Mouse (Mus musculus) embryonic fibroblast, embryonic 13.5 days (primary cell): Measurements from ENCODE around the gene Rsph9. TPM values are rescaled to one million over a fixed set of nuclear protein-coding genes. Genes with fewer than 3 reads are reported as not detected.

Source experiments
- H3K27ac ChIP-seq: 2 replicates; pipeline ENCODE4 v1.5.1; 2012; ENCODE audit warnings: low read length, control low read depth, inconsistent platforms; ENCODE audit not compliant: insufficient read depth
- H3K4me1 ChIP-seq: 2 replicates; pipeline ENCODE4 v1.6.1; 2011; ENCODE audit warnings: low read length; ENCODE audit not compliant: control insufficient read depth, insufficient read depth
- H3K4me3 ChIP-seq: 2 replicates; pipeline ENCODE4 v1.5.1; 2011; ENCODE audit warnings: mild to moderate bottlenecking, control low read depth, low read length; ENCODE audit not compliant: insufficient read depth
- CTCF ChIP-seq: IDR thresholded peaks from 2 replicates; pipeline ENCODE4 v1.5.1; 2011; ENCODE audit warnings: mild to moderate bottlenecking, control low read depth, low read length, moderate library complexity, borderline replicate concordance; ENCODE audit not compliant: insufficient read depth
- POLR2A ChIP-seq: IDR thresholded peaks from 2 replicates; pipeline ENCODE4 v1.6.1; 2011; ENCODE audit warnings: low read depth, mild to moderate bottlenecking, control low read depth, low read length, moderate library complexity
- polyA plus RNA-seq: library from polyadenylated mRNA; stranded (reverse); fragments of >200 nt; gene quantifications from 2 replicates; pipeline ENCODE4 v1.2.4, GENCODE M21; 2011; ENCODE audit warnings: low read depth; ENCODE audit not compliant: missing spikeins, insufficient read length

The Rsph9 gene
- polyA plus RNA-seq, 1 experiment, result 3.4 TPM

DNA sequence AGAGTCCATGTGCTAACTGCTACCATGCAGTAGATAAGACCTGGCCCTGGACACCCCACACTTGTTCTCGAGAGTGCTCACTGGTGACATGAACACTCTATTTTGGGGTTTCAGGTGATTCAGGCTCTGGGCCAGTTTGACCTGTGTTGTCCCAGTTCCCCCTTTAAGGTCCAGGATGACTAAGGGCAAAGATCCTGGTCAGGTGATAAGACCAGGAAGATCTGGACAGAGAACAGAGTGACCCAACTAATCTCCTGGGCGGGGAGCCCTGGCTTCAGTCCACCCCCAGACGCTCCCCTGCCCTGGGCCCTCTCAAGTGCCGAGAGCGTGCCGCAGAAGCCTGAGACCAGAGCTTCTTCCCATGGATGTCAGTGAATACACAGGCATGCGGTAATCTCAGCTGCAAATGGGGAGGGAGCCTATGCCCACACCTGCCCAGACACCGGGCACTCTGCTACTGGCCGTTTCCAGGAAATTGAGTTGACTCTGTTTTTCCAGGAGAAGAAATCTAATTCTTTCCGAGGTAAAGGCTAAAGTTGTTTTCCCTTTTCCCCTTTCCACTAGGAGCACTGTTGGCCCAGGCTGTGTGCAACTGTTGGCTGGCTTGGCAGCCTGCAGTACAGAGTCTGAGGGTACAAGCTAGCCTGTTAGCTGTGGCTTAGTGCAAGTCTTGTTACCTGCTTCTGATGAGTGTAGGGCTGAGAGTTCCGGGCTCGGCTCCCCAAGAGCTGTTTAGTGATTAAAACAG lies 19.9 kb downstream of the Rsph9 start:
- no peak for TF ChIP-seq CTCF
- TF ChIP-seq POLR2A, result no peak
- no peaks in the 10 kb centered on the region for H3K4me1 ChIP-seq
- no peak overlapping the region for H3K4me3 ChIP-seq
- H3K27ac ChIP-seq, result no peak overlapping the region

DNA sequence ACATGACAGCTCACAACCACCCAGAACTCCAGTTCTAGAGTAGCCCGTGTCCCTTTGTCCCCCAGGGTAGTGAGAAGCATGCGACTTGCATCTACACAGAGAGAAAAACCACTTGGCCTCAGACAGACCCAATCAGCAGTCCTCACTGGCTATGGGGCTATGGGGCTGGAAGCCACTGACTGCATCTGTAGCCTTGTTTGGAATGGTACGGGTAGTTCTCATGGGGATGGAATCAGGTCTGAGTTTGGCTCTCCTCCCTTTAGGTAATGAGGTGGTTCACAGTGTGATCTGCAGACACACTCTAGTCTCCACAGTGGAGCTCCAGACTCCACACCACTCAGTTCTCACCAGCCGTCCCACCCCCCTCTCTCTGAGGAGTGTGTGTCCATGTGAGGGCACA lies 20.7 kb downstream of the Rsph9 start:
- TF ChIP-seq CTCF, result no peak
- TF ChIP-seq POLR2A, result no peak
- no peak overlapping the region for H3K27ac ChIP-seq
- H3K4me3 ChIP-seq, result no peak overlapping the region
- H3K4me1 ChIP-seq, result no peaks in the 10 kb centered on the region

DNA sequence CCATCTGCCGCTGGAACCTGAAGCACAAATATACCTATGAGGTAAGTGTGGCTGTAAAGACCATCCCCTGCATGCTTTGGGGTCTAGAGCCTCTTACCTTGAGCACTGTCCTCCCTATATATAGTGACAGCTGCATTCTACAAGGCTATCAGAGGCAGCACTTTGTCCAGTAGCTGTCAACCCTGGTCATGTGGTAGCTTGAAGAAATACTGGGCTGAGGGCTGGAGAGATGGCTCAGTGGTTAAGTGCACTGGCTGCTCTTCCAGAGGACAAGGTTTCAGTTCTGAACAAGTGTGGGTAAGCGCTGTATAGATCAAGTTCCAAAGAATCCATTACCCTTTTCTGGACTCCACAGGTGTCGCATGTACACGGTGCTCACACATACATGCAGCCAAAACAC lies 21.2 kb downstream of the Rsph9 start:
- Histone ChIP-seq H3K4me3 (no peak overlapping the region), H3K4me1 (no peaks in the 10 kb centered on the region), H3K27ac (no peak overlapping the region)
- TF ChIP-seq POLR2A (no peak), CTCF (no peak)

DNA sequence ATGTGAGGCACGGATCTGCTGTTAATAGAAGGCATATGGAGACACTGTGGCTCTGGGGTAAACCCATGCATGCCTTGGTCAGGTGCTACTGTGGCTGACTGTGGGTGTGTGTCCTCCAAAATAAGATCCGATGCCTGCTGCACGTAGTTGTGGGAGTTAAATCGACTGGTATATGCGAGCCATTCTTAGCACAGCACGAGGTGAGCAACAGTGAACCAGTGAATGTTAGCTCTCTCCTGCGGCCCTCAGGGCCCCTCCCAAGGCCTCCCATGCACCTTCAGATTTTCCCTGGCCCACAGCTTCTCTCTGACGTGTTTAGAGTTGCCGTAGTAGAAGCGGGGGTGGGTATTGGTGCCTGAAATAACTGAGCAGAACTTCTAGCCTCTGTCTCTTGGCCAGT lies 24.4 kb downstream of the Rsph9 start:
- H3K4me3 ChIP-seq, result no peak overlapping the region
- H3K27ac ChIP-seq, result no peak overlapping the region
- no peaks in the 10 kb centered on the region for H3K4me1 ChIP-seq
- TF ChIP-seq CTCF (no peak), POLR2A (no peak)

DNA sequence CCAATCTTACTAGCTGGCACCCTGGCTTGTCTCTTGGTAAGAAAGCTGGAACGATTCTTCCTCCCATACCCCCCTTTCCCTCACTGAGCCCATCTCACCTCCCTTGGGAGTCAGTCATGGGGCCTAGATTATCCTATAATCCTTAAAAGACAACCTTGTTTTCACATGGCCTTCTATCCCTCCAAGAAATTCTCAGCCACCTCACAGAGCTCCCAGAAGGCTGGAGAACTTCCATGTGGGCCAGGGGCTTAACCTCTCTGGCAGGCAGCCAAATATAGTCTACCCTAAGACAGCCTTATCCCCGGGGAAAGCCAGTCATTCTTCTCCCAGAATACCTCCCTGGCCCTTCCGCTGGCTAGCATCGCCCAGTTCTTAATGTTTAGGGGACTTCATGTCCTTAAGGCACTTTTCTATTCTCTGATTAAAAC lies 25.6 kb downstream of the Rsph9 start:
- no peak overlapping the region for H3K27ac ChIP-seq
- no peak overlapping the region for H3K4me3 ChIP-seq
- TF ChIP-seq CTCF (no peak), POLR2A (no peak)
- no peaks in the 10 kb centered on the region for H3K4me1 ChIP-seq

DNA sequence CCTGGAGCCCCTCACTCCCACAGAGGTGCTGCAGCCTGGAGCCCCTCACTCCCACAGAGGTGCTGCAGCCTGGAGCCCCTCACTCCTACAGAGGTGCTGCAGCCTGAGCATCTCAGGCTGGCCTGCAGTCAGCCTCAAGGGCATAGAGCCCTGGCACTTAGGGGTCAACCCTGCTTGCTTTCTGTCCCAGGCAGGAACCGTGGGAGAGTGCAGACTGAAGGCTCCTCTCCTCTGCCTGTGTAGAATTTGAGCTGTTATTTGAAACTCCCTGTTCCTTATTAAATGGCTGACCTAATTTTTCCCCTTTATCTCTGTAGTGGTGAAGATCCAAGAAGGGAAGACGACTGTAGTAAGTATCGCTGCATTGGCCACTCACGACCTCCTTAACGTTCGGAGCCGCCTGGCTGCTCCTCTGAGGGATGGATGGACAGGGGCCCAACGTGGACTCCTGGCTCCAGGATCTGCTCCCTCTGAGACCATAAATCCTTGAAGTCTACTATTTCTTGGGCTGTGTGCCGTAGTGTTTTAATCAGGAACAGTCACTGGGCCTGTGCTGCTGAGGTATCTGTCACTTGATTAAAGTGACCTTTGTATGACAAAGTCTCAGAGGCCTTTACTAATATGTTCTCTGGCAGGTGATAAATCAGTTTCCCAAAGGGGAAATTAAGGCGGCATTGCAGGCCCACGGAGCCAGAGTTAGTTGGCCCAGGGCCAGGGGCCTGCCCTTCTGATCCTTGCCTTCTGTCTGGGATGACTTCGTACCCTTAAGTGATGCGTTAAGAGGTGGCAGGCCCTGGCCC lies 26.2 kb downstream of the Rsph9 start:
- H3K4me3 ChIP-seq, result no peak overlapping the region
- no peaks in the 10 kb centered on the region for H3K4me1 ChIP-seq
- H3K27ac ChIP-seq, result no peak overlapping the region
- TF ChIP-seq CTCF, result no peak
- TF ChIP-seq POLR2A, result no peak

DNA sequence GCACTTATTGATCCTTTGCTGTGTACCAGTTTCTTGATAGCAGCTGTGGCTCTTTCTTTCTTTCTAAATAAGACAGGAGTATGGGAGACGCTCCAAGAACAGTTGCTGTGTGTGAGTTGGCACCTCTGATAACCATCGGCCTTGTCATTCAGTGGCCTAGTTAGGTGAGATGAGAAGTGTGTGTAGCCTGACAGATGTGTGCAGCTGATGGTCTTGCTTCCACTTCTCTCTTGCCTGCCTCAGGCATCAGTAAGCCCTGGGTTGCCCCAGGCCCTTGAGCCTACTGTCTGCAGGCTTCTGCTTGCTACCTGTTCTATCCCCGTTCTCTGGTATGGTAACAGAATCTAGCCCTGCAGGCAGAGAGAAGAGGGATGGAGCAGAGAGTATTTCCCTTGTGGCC lies 27.1 kb downstream of the Rsph9 start:
- H3K4me1 ChIP-seq, result no peaks in the 10 kb centered on the region
- no peak overlapping the region for H3K27ac ChIP-seq
- no peak for TF ChIP-seq CTCF
- TF ChIP-seq POLR2A, result no peak
- H3K4me3 ChIP-seq, result no peak overlapping the region

DNA sequence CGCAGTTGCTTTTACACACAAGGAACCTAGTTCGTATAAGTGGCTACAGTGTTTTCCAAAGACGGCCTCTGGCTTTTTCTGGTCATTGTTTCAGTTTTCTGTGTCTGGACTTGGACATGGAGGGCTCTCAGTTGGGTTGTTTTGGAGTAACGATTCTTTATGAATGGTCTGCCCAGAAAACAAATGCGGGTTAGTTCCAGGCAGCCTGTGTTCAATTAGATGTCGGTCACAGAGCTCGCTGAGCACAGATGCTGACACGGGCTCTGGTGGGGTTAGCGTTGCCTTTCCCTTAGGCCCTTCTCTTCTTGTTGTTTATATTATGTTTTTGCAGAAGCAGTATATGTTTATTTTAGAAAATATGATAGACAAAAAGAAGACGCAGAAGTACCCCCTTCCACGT lies 27.9 kb downstream of the Rsph9 start:
- no peak for TF ChIP-seq POLR2A
- TF ChIP-seq CTCF, result no peak
- Histone ChIP-seq H3K27ac (no peak overlapping the region), H3K4me3 (no peak overlapping the region), H3K4me1 (no peaks in the 10 kb centered on the region)

DNA sequence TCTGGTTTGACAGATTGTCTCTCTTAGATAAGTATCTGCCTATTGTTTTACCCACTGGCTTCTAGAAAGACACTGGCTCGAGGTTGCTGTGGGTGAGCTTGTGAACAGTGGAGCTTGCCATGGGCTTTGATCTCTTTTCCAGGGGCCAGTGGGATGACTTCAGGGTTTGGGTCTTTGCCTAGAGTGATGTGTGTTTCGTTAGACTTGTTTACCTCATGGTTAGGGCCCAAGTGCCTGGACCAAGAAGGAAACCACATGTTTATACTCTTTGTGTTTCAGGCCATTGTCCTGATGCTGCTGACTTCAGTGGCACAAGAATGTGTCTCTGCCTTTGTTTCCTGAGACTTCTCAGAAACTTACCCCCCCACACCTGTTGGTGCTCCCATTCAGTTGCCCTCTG lies 28.5 kb downstream of the Rsph9 start:
- Histone ChIP-seq H3K4me3 (no peak overlapping the region), H3K4me1 (no peaks in the 10 kb centered on the region), H3K27ac (no peak overlapping the region)
- TF ChIP-seq CTCF, result no peak
- TF ChIP-seq POLR2A, result no peak

DNA sequence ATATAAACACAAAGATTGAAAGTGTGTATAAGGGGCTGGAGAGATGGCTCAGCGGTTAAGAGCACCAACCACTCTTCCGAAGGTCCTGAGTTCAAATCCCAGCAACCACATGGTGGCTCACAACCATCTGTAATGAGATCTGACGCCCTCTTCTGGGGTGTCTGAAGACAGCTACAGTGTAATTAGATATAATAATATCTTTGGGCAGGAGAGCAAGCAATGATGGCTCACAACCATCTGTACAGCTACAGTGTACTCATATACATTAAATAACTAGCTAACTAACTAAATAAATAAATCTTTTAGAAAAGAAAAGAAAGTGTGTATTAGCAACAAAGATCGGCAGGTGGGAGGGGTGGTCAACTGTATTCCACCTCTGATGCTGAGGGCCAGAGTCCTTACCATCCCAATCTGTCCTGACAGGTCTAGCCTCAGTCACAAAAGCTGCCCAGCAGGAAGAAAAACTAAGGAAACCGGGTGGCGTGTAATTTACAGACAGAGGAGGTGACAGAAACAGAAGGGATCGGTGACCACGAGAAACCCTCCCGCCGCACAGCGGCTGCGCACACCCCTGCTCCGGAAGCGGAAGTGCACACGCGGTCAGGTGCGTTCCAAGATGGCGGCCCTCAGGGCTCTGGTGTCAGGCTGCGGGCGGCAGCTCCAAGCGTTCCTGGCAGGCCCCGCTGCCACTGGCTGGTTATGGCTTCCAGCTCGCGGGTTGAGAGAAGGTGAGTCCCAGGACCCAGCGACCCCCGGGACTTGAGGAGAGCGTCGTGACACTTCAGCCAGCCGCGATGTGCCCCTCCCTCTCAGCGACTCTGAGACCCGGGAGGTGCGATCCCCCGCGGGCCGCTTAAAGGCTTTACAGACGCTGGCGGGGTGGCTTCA lies 33.4 kb downstream of the Rsph9 start, which contains the start of gene Mrps18a:
Mrps18a (plus strand) TSS at position 585 of the 888 bp plus-strand sequence.
- TF ChIP-seq CTCF (no peak), POLR2A (peak; percentile 92)

DNA sequence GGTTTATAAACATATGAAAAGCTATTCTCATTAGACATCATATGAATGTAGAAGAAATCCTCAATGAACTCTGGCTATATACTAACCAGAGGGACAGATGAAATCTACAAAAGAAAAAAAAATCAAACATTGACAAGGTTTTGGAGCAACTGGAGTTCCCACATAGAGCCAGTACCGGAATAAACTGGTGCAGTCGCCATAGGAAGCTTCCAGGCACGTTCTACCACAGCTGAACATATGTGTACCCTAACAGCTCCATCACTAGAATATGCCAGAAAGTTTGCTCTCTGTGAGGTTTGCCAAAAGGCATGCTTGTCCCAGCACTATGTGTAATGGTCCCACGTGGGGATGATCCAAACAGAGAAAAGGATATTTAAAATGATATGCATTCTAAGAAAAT lies 35.7 kb downstream of the Rsph9 start:
- H3K4me3 ChIP-seq, result no peak overlapping the region
- no peak for TF ChIP-seq CTCF
- no peak for TF ChIP-seq POLR2A
- H3K27ac ChIP-seq, result no peak overlapping the region
- no peaks in the 10 kb centered on the region for H3K4me1 ChIP-seq

More for the DNA sequence above, 33.4 kb downstream of the Rsph9 start, which contains the start of gene Mrps18a:
- no peaks in the 10 kb centered on the region for H3K4me1 ChIP-seq
- no peak within 1 kb of the TSS for H3K27ac ChIP-seq
- peak within 1 kb of the TSS; percentile 90 for H3K4me3 ChIP-seq
